Mouse (Mus musculus) ES-Bruce4 (cell line): Measurements from ENCODE around the gene Fcor.

Experiments used
- CTCF ChIP-seq: IDR thresholded peaks from one replicate; pipeline ENCODE4 v1.8.1; 2011; ENCODE audit warnings: low read depth, low read length
- POLR2A ChIP-seq: IDR thresholded peaks from one replicate; pipeline ENCODE4 v1.8.1; 2011; ENCODE audit warnings: low read length; ENCODE audit not compliant: insufficient read depth

GRCm38 (mm10) chr8:3690774-3691173 lies 18.6 kb upstream of the Fcor start:
- no peak for TF ChIP-seq POLR2A
- no peak for TF ChIP-seq CTCF
